Mouse (Mus musculus) G1E (cell line): ENCODE results near the gene 1190002N15Rik. TPM values are rescaled to one million over a fixed set of nuclear protein-coding genes. Genes with fewer than 3 reads are reported as not detected.

Experiments
- ATAC-seq: 2 replicates; pipeline ENCODE4 v1.8.0; 2016; ENCODE audit warnings: mild to moderate bottlenecking; ENCODE audit not compliant: insufficient number of reproducible peaks, poor library complexity, low FRiP score, severe bottlenecking; ENCODE audit errors: extremely low read depth
- DNase-seq: peaks from one replicate; pipeline ENCODE4 v3.0.0; 2012; ENCODE audit warnings: low spot score
- H3K27me3 ChIP-seq: 2 replicates; pipeline ENCODE4 v1.6.1; 2012; ENCODE audit warnings: mild to moderate bottlenecking, low read length, inconsistent platforms; ENCODE audit not compliant: insufficient read depth
- H3K36me3 ChIP-seq: replicated peaks from 2 replicates; pipeline ENCODE3; 2012; ENCODE audit warnings: mild to moderate bottlenecking, inconsistent platforms
- H3K4me1 ChIP-seq: 2 replicates; pipeline ENCODE4 v1.6.1; 2012; ENCODE audit warnings: low read depth, low read length, inconsistent platforms, mixed read lengths; ENCODE audit not compliant: insufficient read depth
- H3K4me3 ChIP-seq: 2 replicates; pipeline ENCODE4 v1.5.1; 2012; ENCODE audit warnings: low read depth, mild to moderate bottlenecking, inconsistent platforms, low read length, moderate library complexity, mixed read lengths
- H3K9me3 ChIP-seq: replicated peaks from 2 replicates; pipeline ENCODE4 v1.6.1; 2012; ENCODE audit warnings: inconsistent platforms
- CTCF ChIP-seq: IDR thresholded peaks from 2 replicates; pipeline ENCODE4 v1.5.1; 2012; ENCODE audit warnings: low read depth, low read length, inconsistent platforms, mixed read lengths
- GATA1 ChIP-seq: IDR thresholded peaks from 2 replicates; pipeline ENCODE4 v1.6.1; 2012; ENCODE audit warnings: borderline replicate concordance, low read length, inconsistent platforms, mixed read lengths
- GATA2 ChIP-seq: IDR thresholded peaks from 2 replicates; pipeline ENCODE4 v1.6.1; 2012; ENCODE audit warnings: low read depth, low read length, inconsistent platforms, borderline replicate concordance
- POLR2AphosphoS5 ChIP-seq: IDR thresholded peaks from 2 replicates; pipeline ENCODE4 v1.6.1; 2012; ENCODE audit warnings: low read depth, low read length, inconsistent platforms; ENCODE audit not compliant: insufficient replicate concordance
- TAL1 ChIP-seq: conservative IDR thresholded peaks from 2 replicates; pipeline ENCODE4 v1.6.1; 2012; ENCODE audit warnings: low read depth, low read length, inconsistent platforms, mixed read lengths
- polyA plus RNA-seq: library from polyadenylated mRNA; stranded (reverse); fragments of >175 nt; gene quantifications from 2 replicates; pipeline ENCODE4 v1.2.3, GENCODE M21; 2012
- total RNA-seq, 2 experiments: library from RNA; stranded (forward) in 1 of 2; stranded (reverse) in 1 of 2; fragments of 200-1000 nt in 1 of 2; fragments of >200 nt in 1 of 2; fragmentation: Nextera tagmentation in 1 of 2; gene quantifications; 2 replicates each; pipeline ENCODE4 v1.2.3; 2014 to 2017

The 1190002N15Rik gene
- total and polyA plus RNA-seq, 3 experiments, result 2.9 to 26.6 (median 14.4) TPM

- Histone ChIP-seq H3K27me3 (no peaks in the 10 kb centered on the region), H3K4me1 (no peaks in the 10 kb centered on the region), H3K9me3 (no peaks in the 10 kb centered on the region), H3K36me3 (no peaks in the 10 kb centered on the region), H3K4me3 (no peak overlapping the region)
- DNase-seq, result no peak
- no peak for TF ChIP-seq POLR2AphosphoS5
- no peak for TF ChIP-seq CTCF
- no peak for TF ChIP-seq GATA2
- no peak for TF ChIP-seq TAL1
- TF ChIP-seq GATA1, result no peak
- ATAC-seq, result no peak
These were observed 61.9 kb downstream of the 1190002N15Rik start for GRCm38 (mm10) chr9:94475973-94476372.

- TF ChIP-seq GATA1 (no peak), GATA2 (no peak), CTCF (no peak), TAL1 (no peak), POLR2AphosphoS5 (no peak)
- no peaks in the 10 kb centered on the region for H3K9me3 ChIP-seq
- ATAC-seq, result no peak
These were observed 64.0 kb downstream of the 1190002N15Rik start for GRCm38 (mm10) chr9:94473898-94474297.

GRCm38 (mm10) chr9:94472963-94473582 is 64.8 kb downstream of the 1190002N15Rik start:
- no peak for DNase-seq
- Histone ChIP-seq H3K9me3 (no peaks in the 10 kb centered on the region), H3K4me1 (no peaks in the 10 kb centered on the region), H3K36me3 (no peaks in the 10 kb centered on the region), H3K27me3 (no peaks in the 10 kb centered on the region), H3K4me3 (no peak overlapping the region)
- TF ChIP-seq GATA1 (no peak), POLR2AphosphoS5 (no peak), TAL1 (no peak), CTCF (no peak), GATA2 (no peak)
- no peak for ATAC-seq

More at GRCm38 (mm10) chr9:94473898-94474297, 64.0 kb downstream of the 1190002N15Rik start:
- Histone ChIP-seq H3K27me3 (no peaks in the 10 kb centered on the region), H3K4me1 (no peaks in the 10 kb centered on the region), H3K4me3 (no peak overlapping the region), H3K36me3 (no peaks in the 10 kb centered on the region)
- no peak for DNase-seq

- no peak for DNase-seq
- H3K4me1 ChIP-seq, result no peaks in the 10 kb centered on the region
- no peak for ATAC-seq
- H3K27me3 ChIP-seq, result no peaks in the 10 kb centered on the region
- no peaks in the 10 kb centered on the region for H3K36me3 ChIP-seq
- no peak overlapping the region for H3K4me3 ChIP-seq
- H3K9me3 ChIP-seq, result no peaks in the 10 kb centered on the region
- TF ChIP-seq CTCF (no peak), POLR2AphosphoS5 (no peak), GATA1 (no peak), GATA2 (no peak), TAL1 (no peak)
These were observed 66.4 kb downstream of the 1190002N15Rik start for GRCm38 (mm10) chr9:94471485-94471884.

Other genes starting within 250 kb of the 1190002N15Rik start
- not detected in 2 replicates for gene Slc9a9, start 131.8 kb upstream of the 1190002N15Rik start, total RNA-seq (2014; fragmentation: Nextera tagmentation)
- 0.11 TPM in 1 of 2 replicates, not detected in the other for gene Slc9a9, start 131.8 kb upstream of the 1190002N15Rik start, total RNA-seq (2017)
- gene Slc9a9, start 131.8 kb upstream of the 1190002N15Rik start, polyA plus RNA-seq, result not detected in 2 replicates